Mouse (Mus musculus): ENCODE data around the gene Htr1d. TPM values are rescaled to one million over a fixed set of nuclear protein-coding genes. Genes with fewer than 3 reads are reported as not detected.

Gene Htr1d
- polyA plus RNA-seq, 1 experiment from 2014 or later: 0.34 TPM

- H3K4me2 ChIP-seq: no peak overlapping the region
- H3K36me3 ChIP-seq (ENCODE audit: control insufficient read depth, insufficient read depth, low read length): no peaks in the 10 kb centered on the region
- no peak overlapping the region for H3K9ac ChIP-seq (ENCODE audit: low read length)
- H3K9me3 ChIP-seq (ENCODE audit: control insufficient read depth, low read length): no peaks in the 10 kb centered on the region
- DNase-seq (ENCODE audit: low spot score, missing footprints) (no peak), ATAC-seq (ENCODE audit: low FRiP score) (no peak)
- H3K27ac ChIP-seq (ENCODE audit: low read depth, low read length): no peak overlapping the region
- H3K4me3 ChIP-seq (ENCODE audit: low read depth, low read length): no peak overlapping the region
- H3K27me3 ChIP-seq (ENCODE audit: control insufficient read depth, insufficient read depth, low read length): peaks cover 8% of the 10 kb centered on the region
- H3K4me1 ChIP-seq (ENCODE audit: control insufficient read depth, insufficient read depth, low read length): peaks cover 4% of the 10 kb centered on the region; the same call in 1 of the 2 replicates
- 85% methylated on average over 7 of the region's 7 CpGs for WGBS
Measured at GRCm38 (mm10) chr4:136458276-136458675, 35.0 kb downstream of the Htr1d start.

- no peak for ATAC-seq (ENCODE audit: low FRiP score)
- Histone ChIP-seq H3K27ac (ENCODE audit: low read depth, low read length) (no peak overlapping the region), H3K36me3 (ENCODE audit: control insufficient read depth, insufficient read depth, low read length) (no peaks in the 10 kb centered on the region), H3K9ac (ENCODE audit: low read length) (no peak overlapping the region), H3K4me1 (ENCODE audit: control insufficient read depth, insufficient read depth, low read length) (peaks cover 4% of the 10 kb centered on the region; the same call in 1 of the 2 replicates), H3K4me2 (no peak overlapping the region), H3K9me3 (ENCODE audit: control insufficient read depth, low read length) (no peaks in the 10 kb centered on the region), H3K27me3 (ENCODE audit: control insufficient read depth, insufficient read depth, low read length) (peaks cover 17% of the 10 kb centered on the region), H3K4me3 (ENCODE audit: low read depth, low read length) (no peak overlapping the region)
- no peak for DNase-seq (ENCODE audit: low spot score, missing footprints)
- 87% methylated on average over 12 of the region's 12 CpGs for WGBS
Measured at GRCm38 (mm10) chr4:136459210-136459609, 35.9 kb downstream of the Htr1d start.

- no peak overlapping the region for H3K27ac ChIP-seq (ENCODE audit: low read depth, low read length)
- no peak overlapping the region for H3K4me2 ChIP-seq
- H3K4me3 ChIP-seq (ENCODE audit: low read depth, low read length): no peak overlapping the region
- peaks cover 20% of the 10 kb centered on the region for H3K27me3 ChIP-seq (ENCODE audit: control insufficient read depth, insufficient read depth, low read length)
- peaks cover 4% of the 10 kb centered on the region; the same call in 1 of the 2 replicates for H3K4me1 ChIP-seq (ENCODE audit: control insufficient read depth, insufficient read depth, low read length)
- H3K9me3 ChIP-seq (ENCODE audit: control insufficient read depth, low read length): no peaks in the 10 kb centered on the region
- no peak for DNase-seq (ENCODE audit: low spot score, missing footprints)
- WGBS: 15% methylated on average over 4 of the region's 4 CpGs
- H3K9ac ChIP-seq (ENCODE audit: low read length): no peak overlapping the region
- no peak for ATAC-seq (ENCODE audit: low FRiP score)
- H3K36me3 ChIP-seq (ENCODE audit: control insufficient read depth, insufficient read depth, low read length): no peaks in the 10 kb centered on the region
Measured at GRCm38 (mm10) chr4:136461206-136461605, 37.9 kb downstream of the Htr1d start.

- Histone ChIP-seq H3K9ac (ENCODE audit: low read length) (no peak overlapping the region), H3K4me3 (ENCODE audit: low read depth, low read length) (peak overlapping the region; percentile 62), H3K27ac (ENCODE audit: low read depth, low read length) (no peak overlapping the region), H3K4me1 (ENCODE audit: control insufficient read depth, insufficient read depth, low read length) (peaks cover 4% of the 10 kb centered on the region; the same call in 1 of the 2 replicates), H3K4me2 (peak overlapping the region; percentile 99), H3K36me3 (ENCODE audit: control insufficient read depth, insufficient read depth, low read length) (no peaks in the 10 kb centered on the region), H3K27me3 (ENCODE audit: control insufficient read depth, insufficient read depth, low read length) (peaks cover 20% of the 10 kb centered on the region), H3K9me3 (ENCODE audit: control insufficient read depth, low read length) (no peaks in the 10 kb centered on the region)
- 11% methylated on average over 6 of the region's 6 CpGs for WGBS
- ATAC-seq (ENCODE audit: low FRiP score) (no peak; the same call in 1 of the 2 replicates), DNase-seq (ENCODE audit: low spot score, missing footprints) (peak; percentile 91)
Measured at GRCm38 (mm10) chr4:136461761-136462085, 38.4 kb downstream of the Htr1d start.

DNA sequence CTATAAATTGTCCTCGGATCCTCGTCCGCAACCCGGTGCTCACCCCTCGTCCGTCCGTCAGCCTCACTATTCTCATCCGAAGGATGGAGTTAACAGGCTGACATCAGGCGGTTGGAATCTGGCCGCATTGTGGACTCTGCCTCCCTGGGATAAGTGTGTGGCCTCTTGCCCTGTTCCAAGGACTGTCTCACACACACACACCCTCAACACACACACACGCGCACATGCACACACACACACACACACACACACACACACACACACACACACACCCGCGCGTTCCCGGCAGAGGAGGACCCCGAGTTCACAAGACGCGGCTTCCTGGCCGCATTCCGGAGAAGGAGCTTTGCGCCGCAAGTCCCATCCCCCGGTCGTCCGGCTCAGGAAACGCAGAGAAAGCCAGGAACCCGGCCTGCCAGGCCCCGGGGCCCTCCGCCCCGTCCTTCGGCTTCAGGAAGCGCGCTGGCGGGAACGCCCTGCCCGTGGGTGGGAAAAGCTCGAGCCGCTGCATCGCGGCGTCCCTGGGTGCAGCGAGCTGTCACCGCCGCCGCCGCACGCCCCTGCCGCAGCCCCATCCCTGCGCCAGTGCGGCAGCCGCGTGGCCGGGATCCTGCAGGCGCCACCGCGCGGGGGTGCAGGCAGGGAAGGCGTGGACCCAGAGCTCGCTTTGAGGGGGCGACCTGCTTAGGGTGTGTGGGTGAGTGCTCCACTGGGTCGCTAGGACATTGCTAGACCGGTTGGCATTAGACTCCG, 38.9 kb downstream of the Htr1d start, which contains the start of gene 6030445D17Rik:
TSS of gene 6030445D17Rik (plus strand) at position 165 of the 753 bp plus-strand sequence.
- DNase-seq (ENCODE audit: low spot score, missing footprints): peak; percentile 97
- H3K4me2 ChIP-seq: peak within 1 kb of the TSS; percentile 99
- peaks cover 4% of the 10 kb centered on the region; the same call in 1 of the 2 replicates for H3K4me1 ChIP-seq (ENCODE audit: control insufficient read depth, insufficient read depth, low read length)
- H3K36me3 ChIP-seq (ENCODE audit: control insufficient read depth, insufficient read depth, low read length): no peaks in the 10 kb centered on the region
- H3K4me3 ChIP-seq (ENCODE audit: low read depth, low read length): peak within 1 kb of the TSS; percentile 62
- WGBS: under 1% methylated on average over 63 of the region's 64 CpGs
- H3K27me3 ChIP-seq (ENCODE audit: control insufficient read depth, insufficient read depth, low read length): peaks cover 20% of the 10 kb centered on the region
- peak within 1 kb of the TSS; percentile 74 for H3K9ac ChIP-seq (ENCODE audit: low read length)
- H3K27ac ChIP-seq (ENCODE audit: low read depth, low read length): peak within 1 kb of the TSS; percentile 40; the same call in 1 of the 2 replicates
- no peaks in the 10 kb centered on the region for H3K9me3 ChIP-seq (ENCODE audit: control insufficient read depth, low read length)
- peak; percentile 76 for ATAC-seq (ENCODE audit: low FRiP score)

GRCm38 (mm10) chr4:136462839-136463178, 39.5 kb downstream of the Htr1d start:
- peaks cover 4% of the 10 kb centered on the region; the same call in 1 of the 2 replicates for H3K4me1 ChIP-seq (ENCODE audit: control insufficient read depth, insufficient read depth, low read length)
- H3K27ac ChIP-seq (ENCODE audit: low read depth, low read length): peak overlapping the region; percentile 40; the same call in 1 of the 2 replicates
- H3K27me3 ChIP-seq (ENCODE audit: control insufficient read depth, insufficient read depth, low read length): peaks cover 20% of the 10 kb centered on the region
- H3K9me3 ChIP-seq (ENCODE audit: control insufficient read depth, low read length): no peaks in the 10 kb centered on the region
- peak overlapping the region; percentile 74 for H3K9ac ChIP-seq (ENCODE audit: low read length)
- 2% methylated on average over 8 of the region's 8 CpGs for WGBS
- no peak for DNase-seq (ENCODE audit: low spot score, missing footprints)
- H3K36me3 ChIP-seq (ENCODE audit: control insufficient read depth, insufficient read depth, low read length): no peaks in the 10 kb centered on the region
- ATAC-seq (ENCODE audit: low FRiP score): peak; percentile 70
- H3K4me2 ChIP-seq: peak overlapping the region; percentile 99
- peak overlapping the region; percentile 62 for H3K4me3 ChIP-seq (ENCODE audit: low read depth, low read length)

DNA sequence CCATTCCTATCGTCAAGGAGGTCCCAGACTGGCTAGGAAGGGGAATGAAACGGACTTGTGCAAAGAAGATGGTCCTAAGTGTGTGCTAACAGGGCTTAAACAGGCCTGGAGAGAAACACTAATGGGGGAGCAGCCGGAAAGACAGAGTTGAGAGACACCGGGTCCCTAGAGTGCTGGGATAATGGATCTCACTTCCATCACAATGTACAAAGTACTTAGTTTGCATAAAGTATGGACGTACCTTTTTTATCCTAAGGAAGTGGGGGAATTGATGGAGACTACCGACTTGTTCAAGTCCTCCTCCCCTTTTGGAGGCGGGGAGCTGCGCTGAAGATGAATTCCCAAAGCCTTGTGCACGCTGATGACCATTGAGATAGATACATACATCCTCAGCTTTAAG, 40.1 kb downstream of the Htr1d start:
- ATAC-seq (ENCODE audit: low FRiP score): no peak
- no peak for DNase-seq (ENCODE audit: low spot score, missing footprints)
- peaks cover 4% of the 10 kb centered on the region; the same call in 1 of the 2 replicates for H3K4me1 ChIP-seq (ENCODE audit: control insufficient read depth, insufficient read depth, low read length)
- no peaks in the 10 kb centered on the region for H3K9me3 ChIP-seq (ENCODE audit: control insufficient read depth, low read length)
- no peak overlapping the region for H3K9ac ChIP-seq (ENCODE audit: low read length)
- H3K27me3 ChIP-seq (ENCODE audit: control insufficient read depth, insufficient read depth, low read length): peaks cover 20% of the 10 kb centered on the region
- H3K4me3 ChIP-seq (ENCODE audit: low read depth, low read length): peak overlapping the region; percentile 62; the same call in 1 of the 2 replicates
- WGBS: 14% methylated on average over 9 of the region's 9 CpGs
- H3K36me3 ChIP-seq (ENCODE audit: control insufficient read depth, insufficient read depth, low read length): no peaks in the 10 kb centered on the region
- H3K27ac ChIP-seq (ENCODE audit: low read depth, low read length): no peak overlapping the region
- H3K4me2 ChIP-seq: peak overlapping the region; percentile 99

DNA sequence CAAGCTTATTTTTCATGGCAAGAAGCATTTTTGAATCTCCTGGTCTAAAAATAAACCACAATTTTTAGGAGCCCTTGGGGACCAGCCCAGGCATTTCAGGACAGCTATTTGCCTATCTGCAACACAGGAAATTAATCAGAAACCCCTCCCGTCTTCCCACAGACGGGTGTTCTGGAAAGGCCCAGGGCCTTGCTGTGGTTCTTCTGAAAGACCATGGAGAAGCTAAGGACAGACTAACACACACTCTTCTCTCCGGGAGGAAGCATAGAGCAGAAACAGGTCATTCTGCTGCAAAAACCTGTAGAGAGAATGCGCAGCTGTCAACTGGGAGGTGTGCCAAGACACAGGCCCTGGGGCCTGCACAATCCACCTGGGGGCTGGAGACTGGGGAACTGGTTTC, 42.9 kb downstream of the Htr1d start:
- DNase-seq (ENCODE audit: low spot score, missing footprints) (peak; percentile 85), ATAC-seq (ENCODE audit: low FRiP score) (no peak)
- Histone ChIP-seq H3K4me3 (ENCODE audit: low read depth, low read length) (no peak overlapping the region), H3K27me3 (ENCODE audit: control insufficient read depth, insufficient read depth, low read length) (peaks cover 17% of the 10 kb centered on the region), H3K36me3 (ENCODE audit: control insufficient read depth, insufficient read depth, low read length) (no peaks in the 10 kb centered on the region), H3K9me3 (ENCODE audit: control insufficient read depth, low read length) (no peaks in the 10 kb centered on the region), H3K9ac (ENCODE audit: low read length) (no peak overlapping the region), H3K27ac (ENCODE audit: low read depth, low read length) (no peak overlapping the region), H3K4me2 (no peak overlapping the region), H3K4me1 (ENCODE audit: control insufficient read depth, insufficient read depth, low read length) (peaks cover 7% of the 10 kb centered on the region)
- WGBS: 85% methylated on average over 4 of the region's 4 CpGs

DNA sequence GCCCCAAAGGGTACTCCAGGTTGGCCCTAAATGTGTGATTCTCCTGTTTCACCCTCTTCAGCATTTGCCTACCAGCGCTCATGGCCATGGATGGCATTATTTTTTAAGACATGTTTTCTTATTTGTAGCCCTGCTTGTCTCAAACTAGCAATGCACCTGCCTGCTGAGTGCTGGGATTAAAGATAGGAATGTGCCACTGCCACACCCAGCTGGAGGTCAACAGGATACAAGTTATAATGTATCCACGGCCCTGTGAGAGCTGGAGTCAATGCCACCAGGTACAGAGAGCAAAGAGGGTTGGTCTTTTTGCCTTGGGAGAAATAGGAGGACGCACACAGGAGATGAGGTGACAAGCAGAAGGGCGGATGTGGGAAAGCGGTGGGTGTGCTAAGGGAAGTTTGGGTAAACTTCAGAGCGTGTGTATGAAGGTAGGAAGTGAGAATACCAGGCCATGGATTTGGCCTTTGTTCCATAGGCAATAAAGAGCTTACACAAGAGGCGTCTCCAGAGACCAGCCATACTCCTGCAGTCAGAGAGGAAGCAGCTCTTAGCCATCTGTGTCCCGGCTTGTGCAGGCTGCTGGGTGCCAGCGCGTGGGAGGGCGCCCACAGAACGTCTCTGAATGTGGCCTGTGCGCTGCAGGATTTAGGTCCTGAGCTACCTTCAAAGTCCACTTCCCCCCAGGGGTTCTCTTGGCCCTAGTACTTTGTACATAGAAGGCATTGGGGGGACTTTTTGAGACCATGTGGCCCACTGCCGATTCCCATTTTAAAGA, 45.4 kb downstream of the Htr1d start:
- H3K4me1 ChIP-seq (ENCODE audit: control insufficient read depth, insufficient read depth, low read length): peaks cover 11% of the 10 kb centered on the region
- peaks cover 7% of the 10 kb centered on the region; the same call in 1 of the 2 replicates for H3K27me3 ChIP-seq (ENCODE audit: control insufficient read depth, insufficient read depth, low read length)
- no peaks in the 10 kb centered on the region for H3K9me3 ChIP-seq (ENCODE audit: control insufficient read depth, low read length)
- no peaks in the 10 kb centered on the region for H3K36me3 ChIP-seq (ENCODE audit: control insufficient read depth, insufficient read depth, low read length)
- WGBS: 74% methylated on average over 14 of the region's 14 CpGs
- H3K27ac ChIP-seq (ENCODE audit: low read depth, low read length): no peak overlapping the region
- ATAC-seq (ENCODE audit: low FRiP score) (0 out of 2 replicates have a peak, but pooled peaks have one; percentile 6), DNase-seq (ENCODE audit: low spot score, missing footprints) (no peak)
- no peak overlapping the region for H3K4me3 ChIP-seq (ENCODE audit: low read depth, low read length)
- no peak overlapping the region for H3K9ac ChIP-seq (ENCODE audit: low read length)
- H3K4me2 ChIP-seq: peak overlapping the region; percentile 53; the same call in 1 of the 2 replicates
